Mouse (Mus musculus) frontal cortex, adult 2 months (tissue): ENCODE measurements around the gene Gas2l3. TPM values are rescaled to one million over a fixed set of nuclear protein-coding genes. Genes with fewer than 3 reads are reported as not detected.

Source experiments
- DNase-seq, 2 experiments: peaks; one replicate each; pipeline ENCODE4 v3.0.0; 2022; ENCODE audit warnings: low spot score in 1 of 2; ENCODE audit errors: extremely low spot score in 1 of 2
- polyA plus RNA-seq: library from polyadenylated mRNA; depleted of rRNA; stranded (reverse); fragments of >200 nt; gene quantifications from 2 replicates; pipeline ENCODE4 v1.2.3, GENCODE M21; 2012

The Gas2l3 gene
- polyA plus RNA-seq, 1 experiment: 1.4 TPM

DNA sequence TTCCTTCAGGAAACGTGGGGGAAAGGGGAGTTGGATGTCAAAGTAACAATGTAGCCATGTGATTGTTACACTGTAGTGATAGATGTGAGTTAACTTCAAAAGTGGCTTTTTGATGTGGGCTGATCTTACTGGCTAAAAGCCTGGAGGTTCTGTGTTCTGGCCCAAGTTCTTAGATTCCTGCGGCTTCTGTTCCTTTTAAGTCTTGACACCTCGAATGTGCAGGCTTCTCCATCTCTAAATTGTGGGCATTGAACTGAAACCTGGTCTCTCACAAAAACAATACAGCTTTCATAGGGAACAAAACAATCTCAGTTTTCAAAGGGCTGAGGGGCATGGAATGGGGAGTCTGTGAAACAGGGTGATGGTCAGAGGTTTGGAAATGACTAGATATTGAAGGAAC lies 614 bp upstream of the Gas2l3 start:
- no peak for DNase-seq

DNA sequence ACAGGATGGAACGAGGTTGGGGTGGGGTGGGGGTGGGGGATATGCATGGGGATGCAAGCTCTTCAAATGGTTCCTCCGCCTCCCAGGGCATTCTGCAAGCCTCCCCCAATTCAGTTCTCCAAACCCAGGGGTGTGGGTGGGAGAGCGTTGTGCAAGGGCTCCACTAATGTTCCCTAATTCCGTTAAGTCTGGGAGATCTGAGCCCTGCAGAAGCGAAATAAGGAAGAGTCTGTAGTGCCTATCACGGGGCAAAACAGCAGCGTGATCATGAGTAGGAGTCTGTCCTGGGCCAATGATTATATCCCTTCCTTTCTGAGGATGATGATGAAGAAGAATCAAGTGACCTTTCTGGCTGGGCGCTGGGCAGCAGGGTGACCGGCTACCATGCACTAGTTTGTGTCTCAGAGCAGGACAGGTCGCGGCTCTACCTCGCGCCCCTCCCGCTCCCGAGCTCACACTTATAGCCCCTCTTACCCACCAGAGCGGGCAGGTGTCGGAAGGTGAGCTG lies 598 bp downstream of the Gas2l3 start:
- peak in 1 of 2 experiments; percentile 17 for DNase-seq

DNA sequence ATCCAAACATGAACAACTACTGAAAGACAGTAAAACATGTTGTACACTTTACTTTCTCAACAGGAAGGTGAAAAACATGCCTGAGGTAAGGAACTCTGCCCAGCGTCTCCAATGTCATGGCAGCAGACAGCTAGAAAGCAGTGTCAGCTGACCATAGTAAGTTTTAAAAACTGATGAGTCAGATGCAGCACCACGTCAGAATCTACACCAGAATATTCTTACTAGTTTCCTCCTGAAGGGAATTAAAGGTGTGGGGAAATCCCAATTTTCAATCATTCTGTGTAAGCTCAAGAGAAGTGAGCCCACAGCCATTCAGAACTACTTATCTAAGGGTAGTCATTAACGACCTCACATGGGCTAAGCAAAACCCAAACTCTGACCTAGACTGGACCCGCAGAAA lies 1.1 kb downstream of the Gas2l3 start:
- no peak for DNase-seq

DNA sequence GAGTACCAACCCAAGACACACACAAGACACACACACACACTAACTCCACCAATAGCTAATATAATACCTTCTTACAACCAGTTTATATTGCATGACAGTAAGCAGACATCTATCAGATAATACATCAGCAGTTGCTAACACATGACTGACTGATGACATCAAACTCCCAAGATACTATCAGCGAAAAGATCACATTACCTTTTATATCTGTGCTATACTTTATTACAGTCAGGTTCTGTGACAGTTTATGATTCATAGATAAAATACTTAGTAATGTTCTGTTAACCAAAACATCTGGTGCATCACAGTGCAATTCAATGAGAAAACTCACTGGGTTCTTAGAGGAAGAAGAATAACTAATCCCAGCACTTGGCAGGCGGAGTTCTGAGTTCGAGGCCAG lies 1.8 kb downstream of the Gas2l3 start:
- DNase-seq: no peak

DNA sequence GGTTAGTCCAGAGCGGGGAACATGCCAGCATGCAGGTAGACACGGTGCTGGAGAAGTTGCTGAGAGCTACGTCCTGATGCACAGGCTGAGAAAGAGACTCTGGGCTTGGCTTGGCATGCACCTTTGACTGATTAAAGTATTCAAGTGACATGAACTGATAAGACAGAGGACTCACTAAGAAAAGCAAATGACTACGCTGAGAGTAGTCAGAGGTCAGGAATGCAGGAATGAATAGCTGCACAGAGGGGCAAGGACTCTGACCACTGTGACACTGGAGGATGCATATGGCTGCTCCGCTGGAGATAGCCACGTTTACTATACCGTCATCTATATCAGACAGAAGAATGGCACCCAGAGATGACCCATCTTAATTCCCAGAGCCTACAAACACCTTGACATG lies 4.4 kb downstream of the Gas2l3 start:
- DNase-seq: no peak

DNA sequence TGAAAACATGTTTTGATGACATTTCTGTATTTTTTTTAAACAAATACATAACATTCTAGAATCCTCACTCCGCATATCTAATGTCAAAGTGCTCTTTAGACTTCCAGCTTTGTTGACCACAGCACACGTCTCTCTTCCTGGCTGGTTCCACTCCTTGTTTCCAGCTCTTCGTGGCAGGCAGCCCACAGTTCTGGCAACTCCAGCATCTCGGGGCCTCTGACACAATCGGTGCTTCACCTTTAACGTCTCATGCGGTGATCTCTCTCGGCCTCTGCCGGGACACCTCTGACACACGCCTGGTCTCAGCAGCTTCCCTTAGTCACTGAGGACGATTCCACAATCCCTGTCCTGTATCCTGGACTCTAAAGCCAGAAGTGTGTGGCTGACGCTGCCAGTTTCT lies 5.8 kb downstream of the Gas2l3 start:
- no peak for DNase-seq

DNA sequence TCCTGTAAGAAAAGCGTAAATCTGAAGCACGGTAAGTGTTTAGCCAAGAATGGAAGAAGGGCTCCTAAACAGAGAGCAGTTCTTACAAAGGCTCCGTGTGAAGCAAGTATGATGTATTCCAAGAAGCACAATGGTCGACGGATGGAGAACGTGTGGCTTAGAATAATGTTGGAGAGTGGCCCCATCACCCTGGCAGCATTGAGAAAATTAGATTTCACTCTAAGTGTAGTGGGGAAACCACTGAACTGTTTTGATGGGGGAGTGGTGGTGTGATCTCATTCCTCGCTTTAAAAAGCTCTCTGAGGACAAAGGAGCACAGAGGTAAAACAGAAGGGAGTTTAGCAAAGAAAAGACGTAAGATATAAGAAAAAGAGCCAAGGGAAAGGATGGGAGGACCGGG lies 6.3 kb downstream of the Gas2l3 start:
- no peak for DNase-seq

DNA sequence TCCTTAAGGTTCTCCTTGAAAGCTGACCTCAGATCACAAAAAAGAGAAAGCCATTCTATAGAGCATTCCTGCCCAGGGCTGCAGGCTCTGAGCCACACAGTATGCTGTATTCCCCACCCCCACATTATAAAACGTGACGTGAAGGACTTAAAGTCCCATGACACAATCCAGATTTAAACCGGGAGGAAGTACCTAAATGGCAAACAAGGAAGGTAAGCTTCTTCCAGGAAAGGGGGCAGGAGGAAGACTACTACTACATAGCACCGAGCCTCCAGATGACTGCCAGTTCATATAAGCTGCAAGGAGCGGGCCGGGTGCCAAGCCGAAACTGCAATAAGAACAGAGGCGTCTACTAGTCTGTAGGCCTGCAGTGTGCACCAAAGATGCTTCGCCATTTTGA lies 7.8 kb downstream of the Gas2l3 start:
- DNase-seq: peak in 1 of 2 experiments; percentile 35

DNA sequence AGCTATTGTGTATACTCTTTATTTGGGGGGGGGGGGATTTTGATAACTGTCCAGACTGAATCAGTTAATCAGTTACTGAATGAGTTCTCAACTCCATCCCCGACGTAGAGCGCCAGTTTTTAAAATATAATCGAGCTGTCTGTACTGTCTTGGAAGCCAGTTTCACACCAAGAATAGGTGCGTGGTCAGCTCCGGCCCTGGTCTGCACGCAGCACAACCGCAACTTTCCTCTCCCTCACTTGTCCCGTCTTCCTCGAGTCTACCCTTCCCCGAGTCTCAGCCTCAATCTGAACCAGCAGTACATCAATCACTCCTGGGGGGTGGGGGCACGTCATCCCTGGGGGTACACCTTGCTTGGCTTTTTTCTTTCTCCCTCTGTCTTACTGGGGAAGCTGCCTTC lies 8.4 kb downstream of the Gas2l3 start:
- no peak for DNase-seq

DNA sequence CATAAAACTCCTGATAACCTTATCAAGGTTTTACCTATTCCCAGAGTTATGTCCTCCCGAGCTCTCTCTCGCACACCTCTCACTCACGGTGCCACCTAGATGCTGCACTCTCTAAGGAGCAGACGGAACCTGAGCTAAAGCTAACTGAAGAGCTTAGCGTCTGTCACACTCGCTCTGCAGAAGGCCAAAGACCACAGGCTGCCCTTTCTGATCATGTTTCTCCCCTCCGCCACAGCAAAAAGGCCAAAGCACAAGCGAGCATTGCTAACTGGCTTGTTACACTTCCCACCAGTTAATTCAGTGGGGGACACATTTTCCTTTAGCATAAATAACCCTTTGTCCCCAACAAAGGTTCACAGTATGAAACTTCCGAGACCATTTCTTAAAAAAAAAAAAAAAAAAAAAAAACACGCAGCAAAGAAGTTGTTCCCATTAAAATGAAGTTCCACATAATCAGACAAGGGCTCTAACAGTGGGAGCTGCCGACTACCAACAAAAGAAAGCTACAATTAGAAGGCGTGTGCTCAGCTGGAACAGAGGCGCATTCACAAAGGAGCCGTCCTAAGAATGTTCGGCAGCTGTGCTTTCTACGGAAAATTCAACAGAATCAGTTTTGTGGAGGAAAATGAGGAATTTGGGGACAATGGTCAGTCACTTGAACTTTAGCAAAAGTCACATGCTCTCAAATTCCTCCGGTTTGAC lies 9.1 kb downstream of the Gas2l3 start:
- no peak for DNase-seq

DNA sequence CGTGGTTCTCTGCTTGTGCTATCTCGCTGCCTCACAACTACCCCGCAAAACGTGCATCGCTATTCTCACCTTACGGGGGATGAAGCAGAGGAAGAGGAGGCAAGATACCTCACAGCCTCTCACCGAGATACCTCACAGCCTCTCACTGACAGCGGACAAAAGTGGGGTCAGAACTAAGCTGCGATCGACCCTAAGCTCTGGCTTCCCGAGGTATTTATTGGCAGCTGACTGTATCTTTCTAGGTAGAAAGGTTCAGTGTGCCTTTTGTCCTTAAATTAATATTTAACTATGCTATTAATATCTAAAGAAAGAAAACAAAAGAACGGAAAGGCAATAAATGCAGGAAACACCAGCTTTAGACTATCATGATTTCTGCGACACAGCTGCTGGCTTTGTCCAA lies 11.0 kb downstream of the Gas2l3 start:
- DNase-seq: no peak

DNA sequence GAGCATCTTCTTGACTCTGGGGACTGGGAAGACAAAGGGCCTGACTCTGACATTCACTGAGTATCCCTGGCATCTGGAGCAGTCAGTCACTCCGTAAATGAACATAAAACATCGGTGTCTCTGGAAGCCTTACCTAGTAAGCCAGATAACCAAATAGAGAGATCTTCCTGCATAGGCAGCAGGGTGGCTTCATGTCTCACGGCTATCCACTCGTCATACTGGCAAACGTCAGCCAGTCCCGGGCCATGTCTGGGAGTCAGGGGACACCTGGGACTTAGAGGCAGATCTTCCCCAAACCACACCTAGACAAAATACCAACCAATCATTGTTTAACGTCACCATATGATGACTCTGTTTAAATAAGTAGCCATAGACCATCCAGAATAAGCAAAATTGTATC lies 13.0 kb downstream of the Gas2l3 start:
- no peak for DNase-seq

DNA sequence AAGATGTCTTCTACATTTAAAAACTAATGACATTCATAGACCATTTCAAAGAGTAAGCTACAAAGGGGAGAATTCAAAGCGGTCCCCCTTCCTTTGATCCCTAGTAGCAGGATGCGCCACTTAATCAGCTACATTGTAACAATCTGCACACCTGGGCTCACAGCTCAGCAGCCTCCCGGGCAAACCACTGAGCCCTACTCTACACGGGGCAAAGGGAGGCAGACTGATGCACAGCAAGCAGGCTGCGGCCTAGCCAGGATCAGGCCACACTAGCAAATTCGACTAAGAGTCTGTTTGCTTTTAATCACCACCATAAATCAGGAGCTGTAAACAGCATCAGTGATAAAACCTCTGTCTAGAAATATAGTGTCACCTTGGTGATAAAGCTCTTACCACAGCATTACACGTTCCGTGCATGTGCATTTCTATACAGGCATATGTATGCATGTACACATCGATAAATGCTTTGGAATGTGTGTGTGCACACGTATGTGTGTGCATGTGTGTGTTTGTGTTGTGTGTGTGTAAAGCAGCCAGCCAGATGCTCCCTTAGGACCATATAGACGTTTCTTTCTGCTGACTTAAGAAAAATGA lies 18.9 kb downstream of the Gas2l3 start:
- no peak for DNase-seq

DNA sequence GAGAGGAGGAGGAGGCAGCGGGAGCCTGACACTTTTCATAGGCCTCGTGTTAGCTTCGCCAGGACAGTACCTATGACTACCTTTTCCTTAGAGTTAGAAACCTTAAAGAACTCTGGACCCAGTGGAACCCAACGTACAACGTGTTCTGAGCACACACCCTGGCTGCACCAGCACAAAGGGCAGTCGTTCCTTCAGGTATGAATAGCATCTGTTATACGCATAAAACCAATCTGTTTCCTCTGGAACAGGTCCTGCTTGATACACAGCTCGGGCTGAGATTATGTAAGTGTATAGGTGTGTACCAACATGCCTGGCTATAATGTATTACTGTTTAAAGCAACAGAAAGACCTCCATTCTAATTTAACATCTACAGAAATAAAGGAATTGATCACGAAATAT lies 19.6 kb downstream of the Gas2l3 start:
- DNase-seq: no peak

DNA sequence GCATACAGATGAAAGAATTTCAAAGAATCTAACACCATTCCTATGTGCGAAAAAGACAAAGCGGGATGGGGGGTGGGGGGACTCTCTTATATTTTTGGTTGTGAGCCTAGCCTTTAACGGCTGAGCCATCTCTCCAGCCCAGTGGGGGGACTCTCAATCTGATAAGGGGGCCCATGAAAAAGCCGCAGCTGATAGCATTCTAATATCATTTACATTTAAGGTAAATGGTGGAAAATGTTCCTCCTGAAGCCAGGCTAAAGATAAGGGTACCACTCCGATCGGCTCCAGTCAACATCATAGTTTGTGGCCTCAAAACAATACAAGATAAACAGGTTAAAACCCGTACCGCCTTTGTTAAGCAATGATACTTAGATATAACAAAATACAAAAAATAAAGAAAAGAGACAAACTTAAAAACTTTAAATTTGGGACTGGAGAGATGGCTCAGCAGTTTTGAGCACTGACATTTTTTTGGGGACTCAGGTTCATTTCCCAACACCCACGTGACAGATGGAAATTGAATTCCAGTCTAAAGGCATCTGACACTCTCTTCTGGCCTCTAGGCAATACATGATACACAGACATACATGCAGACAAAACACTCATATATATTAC lies 20.5 kb downstream of the Gas2l3 start:
- DNase-seq: no peak

DNA sequence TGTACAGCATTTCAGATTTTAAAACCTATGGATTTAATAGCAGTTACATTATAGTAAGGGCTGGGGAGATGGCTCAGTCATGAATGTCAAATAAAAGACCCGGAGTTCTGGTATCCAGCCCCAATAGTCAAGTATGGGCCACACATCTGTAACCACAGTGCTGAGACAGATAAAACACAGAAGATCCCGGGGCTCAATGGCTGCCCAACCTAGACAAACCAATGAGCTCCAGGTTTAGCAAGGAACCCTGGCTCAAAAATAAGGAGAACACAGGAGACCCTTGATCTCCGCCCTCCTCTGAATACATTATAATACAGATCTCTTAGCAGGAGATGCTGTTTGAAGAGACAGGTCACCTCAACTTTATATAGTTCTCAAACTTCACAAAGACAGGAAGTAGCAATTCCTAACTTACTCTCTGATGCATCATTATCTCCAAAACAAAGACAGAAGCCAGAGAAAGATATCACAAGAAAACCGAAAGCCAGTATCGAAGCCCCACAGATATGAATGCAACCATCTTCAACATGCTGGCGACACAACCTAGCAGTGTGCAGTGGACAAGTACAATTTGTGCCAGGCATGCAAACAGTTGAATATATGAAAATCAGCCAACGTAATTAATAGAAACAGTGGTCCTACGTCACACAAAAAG lies 21.1 kb downstream of the Gas2l3 start:
- no peak for DNase-seq

DNA sequence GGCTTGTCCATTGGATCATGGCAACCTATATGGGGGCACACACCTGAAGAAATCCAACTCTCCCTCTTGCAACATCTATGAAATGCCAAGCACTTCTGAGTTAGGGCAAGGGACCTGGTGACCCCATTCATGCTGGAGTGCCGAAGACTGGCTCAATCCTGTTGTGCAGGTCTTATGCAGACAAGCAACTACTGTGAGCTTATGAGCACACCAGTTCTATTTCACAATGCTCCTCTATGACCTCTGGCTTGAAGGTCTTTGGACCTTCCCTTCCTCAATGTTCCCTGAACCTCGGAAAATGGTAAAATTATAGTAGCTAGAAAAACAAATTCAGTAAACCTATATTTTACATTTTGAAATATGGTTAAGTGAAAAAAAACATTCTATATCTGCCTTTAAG lies 25.8 kb downstream of the Gas2l3 start:
- no peak for DNase-seq

DNA sequence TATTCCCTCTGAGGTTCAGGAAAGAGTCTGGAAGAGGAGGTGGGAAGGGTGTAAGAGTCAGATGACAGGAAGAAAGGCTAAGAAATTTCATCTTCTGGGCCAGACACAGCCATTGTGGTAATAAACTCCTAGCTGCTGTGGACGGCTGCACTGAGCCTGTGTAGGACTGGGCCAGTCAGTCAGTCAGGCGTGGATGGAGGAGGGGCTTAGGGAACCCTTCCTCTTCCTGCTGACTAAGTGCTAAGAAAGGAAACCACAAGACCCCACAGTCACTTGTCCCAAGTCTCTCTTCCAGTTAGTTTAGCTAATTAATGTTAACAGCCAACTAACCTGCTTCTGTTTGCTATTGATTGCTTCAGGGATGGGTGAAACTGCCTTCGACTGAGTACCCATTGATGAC lies 28.3 kb downstream of the Gas2l3 start:
- no peak for DNase-seq

DNA sequence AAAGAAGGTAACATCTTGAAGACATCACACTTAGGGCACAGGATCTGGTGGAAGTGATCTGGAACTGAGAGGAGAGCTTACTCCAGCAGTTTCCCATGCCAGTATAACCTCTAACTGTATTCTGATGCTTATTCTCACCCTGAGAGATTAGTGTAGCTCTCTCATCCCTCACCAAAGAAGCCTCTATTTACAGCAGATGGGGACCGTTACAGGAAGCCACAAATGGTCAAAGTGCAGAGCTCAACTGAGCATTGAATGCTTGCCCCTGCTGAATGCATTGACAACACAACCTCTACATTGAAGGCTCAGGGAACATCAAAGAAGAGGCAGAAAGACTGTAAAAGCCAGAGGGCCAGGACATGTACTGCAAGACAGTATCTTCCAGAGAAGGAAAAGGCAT lies 36.2 kb downstream of the Gas2l3 start:
- DNase-seq: no peak

DNA sequence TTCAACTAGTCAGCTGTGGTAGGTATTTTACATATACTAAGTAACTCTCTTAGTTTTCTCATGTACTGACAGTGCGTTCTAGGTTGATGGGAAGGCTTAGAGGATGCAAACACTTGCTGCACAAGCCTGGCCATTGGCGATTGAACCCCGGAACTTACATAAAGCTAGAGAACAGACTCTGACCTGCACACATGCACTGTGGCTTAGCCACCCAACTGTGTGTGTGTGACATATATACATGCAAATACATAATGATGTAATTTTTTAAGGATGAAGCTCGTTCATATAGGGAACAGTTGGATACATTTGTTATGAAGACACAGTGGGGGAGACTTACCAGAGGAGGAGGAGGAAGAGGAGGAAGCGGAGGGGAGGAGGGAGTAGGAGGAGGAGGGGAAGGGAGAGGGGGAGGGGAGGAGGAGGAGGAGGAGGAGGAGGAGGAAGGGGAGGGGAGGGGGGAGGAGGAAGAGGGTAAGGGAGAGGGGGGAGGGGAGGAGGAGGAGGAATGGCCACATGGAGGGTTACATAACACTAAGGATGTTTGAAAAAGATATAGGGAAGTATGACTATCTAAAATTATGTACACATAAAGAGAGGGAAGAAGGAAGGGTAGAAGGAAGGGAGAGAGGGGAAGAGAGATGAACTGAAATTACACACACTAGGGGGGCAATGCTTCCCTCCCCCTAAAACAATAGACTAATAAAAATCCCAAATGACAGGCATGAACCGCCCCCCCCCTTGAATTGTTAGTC lies 36.9 kb downstream of the Gas2l3 start:
- no peak for DNase-seq

DNA sequence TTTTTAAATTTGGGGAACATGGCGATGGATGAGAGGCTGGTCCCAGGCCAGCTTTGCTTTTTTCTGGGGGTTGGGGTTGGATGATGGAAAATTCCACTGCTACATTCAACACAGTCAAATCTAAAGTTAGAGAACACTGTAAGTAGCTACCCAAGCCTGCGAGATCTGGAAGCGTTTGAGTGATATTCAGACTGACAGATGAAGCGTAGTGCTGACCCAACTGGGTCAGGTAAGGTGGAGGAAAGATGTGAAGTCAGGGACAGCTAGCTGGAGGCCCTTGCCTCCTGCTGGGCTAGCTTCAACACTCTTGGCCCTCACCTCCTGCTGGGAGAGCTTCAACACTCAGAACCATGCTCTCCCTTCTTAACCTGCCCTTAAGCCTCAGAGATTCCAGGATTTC lies 38.8 kb downstream of the Gas2l3 start:
- no peak for DNase-seq
